Mouse (Mus musculus) embryo, embryonic 11 days (tissue): Measurements from ENCODE around the gene Zfp143.
"Not testable (repeated sequence)": the region's sequence is repeated elsewhere in the genome, so short reads cannot be mapped to it uniquely, and the experiment has no call there.

Source experiments
- DNase-seq: peaks from one replicate; pipeline ENCODE4 v3.0.0-alpha.2; 2015

Zfp143 gene

GRCm38 (mm10) chr7:110097106-110097793 is 36.2 kb downstream of the Zfp143 start:
- no peak for DNase-seq

- DNase-seq = peak; percentile 18
Measured at GRCm38 (mm10) chr7:110100854-110101253, 39.8 kb downstream of the Zfp143 start.

- DNase-seq = no peak
Measured at GRCm38 (mm10) chr7:110101266-110101665, 40.2 kb downstream of the Zfp143 start.

GRCm38 (mm10) chr7:110105041-110105440 is 44.0 kb downstream of the Zfp143 start:
- DNase-seq = no peak

- no peak for DNase-seq
Measured at GRCm38 (mm10) chr7:110106633-110107032, 45.6 kb downstream of the Zfp143 start.

- not testable (repeated sequence) for DNase-seq
Measured at GRCm38 (mm10) chr7:110108524-110108923, 47.5 kb downstream of the Zfp143 start.

GRCm38 (mm10) chr7:110108967-110109610 is 48.1 kb downstream of the Zfp143 start:
- DNase-seq = peak; percentile 58

- DNase-seq = no peak
Measured at GRCm38 (mm10) chr7:110110061-110110656, 49.1 kb downstream of the Zfp143 start.

- peak; percentile 34 for DNase-seq
Measured at GRCm38 (mm10) chr7:110114699-110115098, 53.7 kb downstream of the Zfp143 start.

GRCm38 (mm10) chr7:110116731-110117291 is 55.8 kb downstream of the Zfp143 start:
- DNase-seq = no peak

GRCm38 (mm10) chr7:110118448-110118847 is 57.4 kb downstream of the Zfp143 start:
- no peak for DNase-seq

GRCm38 (mm10) chr7:110120157-110120784 is 59.3 kb downstream of the Zfp143 start:
- no peak for DNase-seq

GRCm38 (mm10) chr7:110121162-110121515 is 60.1 kb downstream of the Zfp143 start:
- DNase-seq = no peak

GRCm38 (mm10) chr7:110121516-110122288 is 60.7 kb downstream of the Zfp143 start, which contains the start of gene Wee1:
TSS of gene Wee1 (plus strand) at chr7:110122046.
- peak; percentile 100 for DNase-seq

GRCm38 (mm10) chr7:110122289-110122564 is 61.2 kb downstream of the Zfp143 start:
- no peak for DNase-seq

- peak; percentile 73 for DNase-seq
Measured at GRCm38 (mm10) chr7:110122565-110123422, 61.8 kb downstream of the Zfp143 start.

GRCm38 (mm10) chr7:110123844-110124555 is 63.0 kb downstream of the Zfp143 start:
- DNase-seq = no peak

- DNase-seq = no peak
Measured at GRCm38 (mm10) chr7:110128566-110128965, 67.5 kb downstream of the Zfp143 start.

- not testable (repeated sequence) for DNase-seq
Measured at GRCm38 (mm10) chr7:110132272-110132671, 71.3 kb downstream of the Zfp143 start.

GRCm38 (mm10) chr7:110133988-110134387 is 73.0 kb downstream of the Zfp143 start:
- no peak for DNase-seq

GRCm38 (mm10) chr7:110138538-110138937 is 77.5 kb downstream of the Zfp143 start:
- no peak for DNase-seq
